Mouse (Mus musculus) MEL (cell line): ENCODE data around the gene Csrnp1.

Experiments used
- CHD1 ChIP-seq: IDR thresholded peaks from 2 replicates; pipeline ENCODE4 v1.6.1; 2012; ENCODE audit warnings: low read depth, mild to moderate bottlenecking, inconsistent platforms, low read length, improper control_type of control experiment
- CTCF ChIP-seq, 3 experiments: IDR thresholded peaks in 2 of 3; conservative IDR thresholded peaks in 1 of 3; 2 replicates each; pipeline ENCODE4 v1.5.1; 2011 to 2012; ENCODE audit warnings: low read length in 3 of 3, low read depth in 2 of 3, mild to moderate bottlenecking in 2 of 3, improper control_type of control experiment in 1 of 3, inconsistent platforms in 1 of 3, mixed read lengths in 1 of 3, moderate library complexity in 1 of 3; ENCODE audit not compliant: control insufficient read depth in 1 of 3, insufficient read depth in 1 of 3, poor library complexity in 1 of 3, severe bottlenecking in 1 of 3
- ETS1 ChIP-seq: IDR thresholded peaks from 2 replicates; pipeline ENCODE4 v1.6.1; 2012; ENCODE audit warnings: low read depth, mild to moderate bottlenecking, inconsistent platforms, low read length, improper control_type of control experiment, moderate library complexity
- GATA1 ChIP-seq: IDR thresholded peaks from 2 replicates; pipeline ENCODE4 v1.6.1; 2011; ENCODE audit warnings: low read depth, low read length, improper control_type of control experiment
- POLR2A ChIP-seq, 2 experiments: IDR thresholded peaks; 2 replicates each; pipeline ENCODE4 v1.6.1; 2011 to 2012; ENCODE audit warnings: low read length in 2 of 2, mild to moderate bottlenecking in 2 of 2, control low read depth in 1 of 2, improper control_type of control experiment in 1 of 2, low read depth in 1 of 2, moderate library complexity in 1 of 2; ENCODE audit not compliant: control insufficient read depth in 1 of 2, insufficient read depth in 1 of 2, poor library complexity in 1 of 2
- POLR2AphosphoS5 ChIP-seq: IDR thresholded peaks from 2 replicates; pipeline ENCODE4 v1.6.1; 2012; ENCODE audit warnings: low read depth, borderline replicate concordance, mild to moderate bottlenecking, inconsistent platforms, low read length, moderate library complexity, mixed read lengths
- ZNF384 ChIP-seq: IDR thresholded peaks from 2 replicates; pipeline ENCODE4 v1.6.1; 2012; ENCODE audit warnings: low read depth, mild to moderate bottlenecking, inconsistent platforms, low read length, improper control_type of control experiment

- TF ChIP-seq POLR2AphosphoS5 = no peak
- TF ChIP-seq ETS1 = no peak
- TF ChIP-seq ZNF384 = no peak
- no peak for TF ChIP-seq CTCF (IDR thresholded peaks at IDR 0.05 in 2 of 3, conservative IDR thresholded peaks at IDR 0.05 in 1 of 3; ENCODE audit: control insufficient read depth in 1 of 3, insufficient read depth in 1 of 3, low read depth in 2 of 3, low read length in 3 of 3, poor library complexity in 1 of 3, severe bottlenecking in 1 of 3)
- no peak for TF ChIP-seq GATA1
- no peak for TF ChIP-seq POLR2A (IDR thresholded peaks at IDR 0.05; ENCODE audit: control insufficient read depth in 1 of 2, insufficient read depth in 1 of 2, low read depth in 1 of 2, low read length in 2 of 2, poor library complexity in 1 of 2)
- no peak for TF ChIP-seq CHD1
Measured at GRCm38 (mm10) chr9:119932358-119932757, 52.1 kb downstream of the Csrnp1 start.
